Mouse (Mus musculus): ENCODE data around the gene Ttyh3.

Ttyh3 gene

GRCm38 (mm10) chr5:140579771-140580170 is 69.1 kb downstream of the Ttyh3 start:
- no peak for DNase-seq (ENCODE audit: low read depth, low spot score)

- no peak for DNase-seq (ENCODE audit: low read depth, low spot score)
Observed at GRCm38 (mm10) chr5:140579221-140579620, 69.6 kb downstream of the Ttyh3 start.

GRCm38 (mm10) chr5:140575381-140575866 is 73.4 kb downstream of the Ttyh3 start:
- peak; percentile 79 for DNase-seq (ENCODE audit: low read depth, low spot score)

GRCm38 (mm10) chr5:140572611-140573010 is 76.2 kb downstream of the Ttyh3 start:
- no peak for DNase-seq (ENCODE audit: low read depth, low spot score)

- DNase-seq (ENCODE audit: low read depth, low spot score) = no peak
Observed at GRCm38 (mm10) chr5:140571673-140572072, 77.2 kb downstream of the Ttyh3 start.

GRCm38 (mm10) chr5:140571201-140571600 is 77.6 kb downstream of the Ttyh3 start:
- DNase-seq (ENCODE audit: low read depth, low spot score) = no peak

Measured in CD4-positive helper T cell, adult 2 months (primary cell).